Mouse (Mus musculus) small intestine, adult 2 months (tissue): ENCODE results near the gene Olfr1256. TPM values are rescaled to one million over a fixed set of nuclear protein-coding genes. Genes with fewer than 3 reads are reported as not detected.

Source experiments
- H3K27ac ChIP-seq: fragments of 200-500 bp; 2 replicates; pipeline ENCODE4 v1.5.1; 2012; ENCODE audit warnings: low read depth, low read length, control low read depth, inconsistent platforms; ENCODE audit not compliant: insufficient read depth
- H3K27me3 ChIP-seq: fragments of 200-500 bp; 2 replicates; pipeline ENCODE4 v1.6.1; 2012; ENCODE audit warnings: mild to moderate bottlenecking, moderate library complexity, low read length, inconsistent platforms; ENCODE audit not compliant: control insufficient read depth, insufficient read depth
- H3K36me3 ChIP-seq: fragments of 200-500 bp; 2 replicates; pipeline ENCODE4 v1.6.1; 2012; ENCODE audit warnings: mild to moderate bottlenecking, low read length, control low read depth, inconsistent platforms; ENCODE audit not compliant: control insufficient read depth, insufficient read depth
- H3K4me1 ChIP-seq: fragments of 200-500 bp; 2 replicates; pipeline ENCODE4 v1.6.1; 2012; ENCODE audit warnings: low read length, inconsistent platforms, mixed read lengths; ENCODE audit not compliant: control insufficient read depth, insufficient read depth, insufficient read length
- H3K4me3 ChIP-seq: fragments of 200-500 bp; 2 replicates; pipeline ENCODE4 v1.5.1; 2012; ENCODE audit warnings: low read depth, mild to moderate bottlenecking, control low read depth, inconsistent platforms, low read length, moderate library complexity
- CTCF ChIP-seq: fragments of 200-500 bp; IDR thresholded peaks from 2 replicates; pipeline ENCODE4 v1.5.1; 2012; ENCODE audit warnings: low read depth, mild to moderate bottlenecking, control low read depth, inconsistent platforms, low read length, moderate library complexity, mixed read lengths; ENCODE audit not compliant: insufficient replicate concordance, insufficient read length; ENCODE audit errors: extremely low read depth
- POLR2A ChIP-seq: fragments of 200-500 bp; IDR thresholded peaks from 2 replicates; pipeline ENCODE4 v1.6.1; 2012; ENCODE audit warnings: low read depth, mild to moderate bottlenecking, control low read depth, inconsistent platforms, low read length, moderate library complexity
- WGBS: fragments of 180-500 bp; shearing (Covaris S2); methylation state at CpG from one replicate; pipeline ENCODE4 v1.1.7; 2018; 5-methylcytosine and 5-hydroxymethylcytosine counted together
- polyA plus RNA-seq: library from polyadenylated mRNA; depleted of rRNA; stranded (reverse); fragments of >200 nt; gene quantifications from 2 replicates; pipeline ENCODE4 v1.2.3, GENCODE M21; 2012; rRNA removed

Olfr1256 gene
- polyA plus RNA-seq, 1 experiment = not detected

- WGBS = 90% methylated on average over 3 of the region's 3 CpGs
- Histone ChIP-seq H3K4me1 (no peaks in the 10 kb centered on the region), H3K36me3 (no peaks in the 10 kb centered on the region), H3K27ac (no peak overlapping the region), H3K27me3 (no peaks in the 10 kb centered on the region), H3K4me3 (no peak overlapping the region)
- TF ChIP-seq CTCF (no peak), POLR2A (no peak)
These were observed 41.8 kb downstream of the Olfr1256 start for GRCm38 (mm10) chr2:89799583-89799982.

- no peak within 1 kb of the TSS for H3K4me3 ChIP-seq
- TF ChIP-seq CTCF (no peak), POLR2A (no peak)
- no peak within 1 kb of the TSS for H3K27ac ChIP-seq
- H3K36me3 ChIP-seq = no peaks in the 10 kb centered on the region
- no peaks in the 10 kb centered on the region for H3K4me1 ChIP-seq
- no peaks in the 10 kb centered on the region for H3K27me3 ChIP-seq
These were observed 47.8 kb downstream of the Olfr1256 start, which contains the start of gene Olfr1254 for GRCm38 (mm10) chr2:89793519-89793918. Gene Olfr1254, minus strand, starts transcription at chr2:89793619.

Other genes with a start within 250 kb of the Olfr1256 start
- gene Olfr1246, start 248.4 kb downstream of the Olfr1256 start, polyA plus RNA-seq = not detected in 2 replicates
- not detected in 2 replicates for gene Olfr1247, start 227.4 kb downstream of the Olfr1256 start, polyA plus RNA-seq
- not detected in 2 replicates for gene Olfr1248, start 223.3 kb downstream of the Olfr1256 start, polyA plus RNA-seq
- gene Olfr1249, start 206.6 kb downstream of the Olfr1256 start, polyA plus RNA-seq = not detected in 2 replicates
- gene Olfr1250, start 180.1 kb downstream of the Olfr1256 start, polyA plus RNA-seq = not detected in 2 replicates
- gene Olfr1251, start 169.6 kb downstream of the Olfr1256 start, polyA plus RNA-seq = not detected in 2 replicates
- not detected in 2 replicates for gene Olfr1252, start 116.5 kb downstream of the Olfr1256 start, polyA plus RNA-seq
- gene Olfr1253, start 84.5 kb downstream of the Olfr1256 start, polyA plus RNA-seq = not detected in 2 replicates
- gene Olfr1254, start 47.9 kb downstream of the Olfr1256 start, polyA plus RNA-seq = not detected in 2 replicates
- gene Olfr1255, start 29.5 kb downstream of the Olfr1256 start, polyA plus RNA-seq = not detected in 2 replicates
- gene Olfr48, start 6.7 kb upstream of the Olfr1256 start, polyA plus RNA-seq = not detected in 2 replicates
- gene Olfr1257, start 36.9 kb upstream of the Olfr1256 start, polyA plus RNA-seq = not detected in 2 replicates
- not detected in 2 replicates for gene Olfr1258, start 85.8 kb upstream of the Olfr1256 start, polyA plus RNA-seq
- 0.18 TPM in 1 of 2 replicates, not detected in the other for gene Olfr1259, start 107.1 kb upstream of the Olfr1256 start, polyA plus RNA-seq
- gene Olfr1260, start 132.8 kb upstream of the Olfr1256 start, polyA plus RNA-seq = not detected in 2 replicates
- gene Olfr1261, start 149.7 kb upstream of the Olfr1256 start, polyA plus RNA-seq = not detected in 2 replicates
- gene Olfr1262, start 158.6 kb upstream of the Olfr1256 start, polyA plus RNA-seq = not detected in 2 replicates
- not detected in 2 replicates for gene Olfr1263, start 170.6 kb upstream of the Olfr1256 start, polyA plus RNA-seq
- gene Olfr1264, start 184.0 kb upstream of the Olfr1256 start, polyA plus RNA-seq = not detected in 2 replicates
- not detected in 2 replicates for gene Olfr1265, start 193.8 kb upstream of the Olfr1256 start, polyA plus RNA-seq
- gene Olfr140, start 222.0 kb upstream of the Olfr1256 start, polyA plus RNA-seq = not detected in 2 replicates